Mouse (Mus musculus) kidney, postnatal 10 days (tissue): Measurements from ENCODE around the gene Pilrb2.
"Not testable (repeated sequence)": the region's sequence is repeated elsewhere in the genome, so short reads cannot be mapped to it uniquely, and the experiment has no call there.

ENCODE experiments used
- DNase-seq: peaks from one replicate; pipeline ENCODE4 v3.0.0; 2021; ENCODE audit warnings: mixed read lengths

Gene Pilrb2

DNA sequence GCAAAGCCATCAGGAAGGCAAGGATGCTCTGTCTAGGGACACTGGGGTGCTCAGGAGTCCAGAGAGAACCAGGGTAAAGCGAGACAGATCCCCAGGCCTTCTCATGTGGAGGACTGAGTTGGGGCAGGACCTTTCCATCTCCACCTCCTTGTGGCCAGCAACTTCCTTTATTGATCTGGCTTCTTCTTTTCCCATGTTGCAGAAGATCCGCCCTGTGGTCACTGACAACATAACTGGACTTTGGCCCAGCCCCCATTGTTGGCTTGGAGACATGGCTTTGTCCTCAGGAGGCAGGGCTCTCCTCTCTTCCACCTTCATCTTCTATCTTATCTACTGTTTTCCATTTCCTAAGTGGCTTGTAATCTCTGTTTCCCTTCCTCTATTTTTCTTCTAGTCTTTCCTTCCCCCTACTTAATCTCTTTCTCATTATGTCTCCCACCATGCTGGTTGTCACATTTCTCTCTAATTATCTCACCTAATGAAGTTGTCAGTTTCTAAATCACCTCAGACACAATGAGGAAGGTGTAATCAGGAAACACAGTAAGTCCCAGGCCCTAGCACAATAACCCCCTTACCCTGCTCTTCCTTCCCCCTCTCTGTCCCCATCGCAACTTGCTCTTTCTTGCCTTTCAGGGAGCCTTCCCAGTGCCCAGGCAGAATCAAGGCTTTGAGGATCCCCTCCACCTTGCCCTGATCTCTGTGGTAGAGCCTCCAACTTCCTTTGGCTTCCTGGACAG lies at the start of gene Pilrb2:
Gene Pilrb2 (minus strand): TSS at position 172 of the 737 bp plus-strand sequence.
- DNase-seq, result not testable (repeated sequence)

GRCm38 (mm10) chr5:137915550-137915949 lies 43.9 kb upstream of the Pilrb2 start:
- DNase-seq, result peak; percentile 43

GRCm38 (mm10) chr5:137914508-137914907 lies 42.9 kb upstream of the Pilrb2 start:
- DNase-seq, result no peak

DNA sequence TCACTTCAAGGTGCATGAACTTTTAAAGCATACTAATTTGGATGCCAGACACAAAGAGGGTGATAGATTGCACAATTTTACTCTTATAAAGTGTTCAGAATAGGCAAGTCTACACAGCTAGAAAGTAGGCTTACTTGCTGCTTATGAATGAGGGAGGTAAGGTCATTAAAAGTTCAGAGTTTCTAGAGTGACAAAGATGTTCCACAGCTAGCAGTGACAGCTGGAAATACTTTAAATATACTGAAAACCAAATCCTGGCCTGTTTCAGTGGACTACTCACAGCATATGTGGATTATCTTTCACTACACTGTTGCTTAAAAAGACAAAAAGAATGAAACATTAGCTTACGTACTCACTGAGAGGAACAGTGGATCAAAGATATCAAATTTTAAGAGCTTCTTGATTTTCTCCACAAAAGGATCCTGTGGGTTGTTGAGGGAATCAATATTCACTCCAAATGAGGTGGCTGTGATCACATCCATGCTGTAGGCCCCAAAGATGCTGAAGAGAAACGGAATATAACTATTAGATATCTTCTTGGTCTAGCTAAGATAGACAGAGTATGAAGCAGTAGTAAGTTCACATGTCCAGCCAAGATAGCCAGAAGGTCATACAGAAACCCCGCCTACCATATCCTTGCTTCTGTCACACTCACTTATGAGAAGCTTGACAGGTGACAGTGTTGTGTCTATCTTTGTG lies 38.1 kb upstream of the Pilrb2 start:
- DNase-seq, result no peak

- no peak for DNase-seq
These were observed 26.2 kb upstream of the Pilrb2 start for GRCm38 (mm10) chr5:137897812-137898211.

DNA sequence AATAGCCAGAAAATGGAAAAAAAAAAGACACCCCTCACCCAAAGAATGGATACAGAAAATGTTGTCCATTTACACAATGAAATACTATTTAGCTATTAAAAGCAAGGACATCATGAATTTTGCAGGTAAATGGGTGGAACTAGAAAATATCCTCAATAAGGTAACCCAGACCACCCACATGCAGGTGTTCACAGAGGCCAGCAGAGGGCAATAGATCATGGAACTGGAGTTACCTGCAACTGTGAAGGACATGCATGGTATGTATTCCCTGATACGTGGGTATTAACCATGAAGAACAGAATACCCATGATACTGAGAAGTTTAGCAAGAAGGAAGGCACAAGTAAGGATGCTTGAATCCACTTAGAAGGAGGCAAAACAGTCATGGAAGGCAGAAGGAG lies 21.3 kb upstream of the Pilrb2 start:
- no peak for DNase-seq

DNA sequence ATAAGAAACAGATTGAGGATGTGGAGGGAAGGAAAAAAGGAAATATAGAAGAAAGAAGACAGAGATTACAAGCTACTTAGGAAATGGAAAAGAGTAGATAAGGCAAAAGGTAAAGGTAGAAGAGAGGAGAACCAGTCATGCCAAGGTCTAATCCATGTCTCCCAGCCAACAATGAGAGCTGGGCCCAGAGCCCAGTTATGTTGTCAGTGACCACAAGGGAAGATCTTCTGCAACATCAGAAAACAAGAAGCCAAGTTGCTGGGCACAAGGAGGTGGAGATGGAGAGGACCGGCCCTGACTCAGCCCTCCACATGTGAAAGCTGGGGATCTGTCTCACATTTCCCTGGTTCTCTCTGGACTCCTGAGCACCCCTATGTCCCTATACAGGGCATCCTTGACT lies 16.1 kb upstream of the Pilrb2 start:
- DNase-seq, result no peak

DNA sequence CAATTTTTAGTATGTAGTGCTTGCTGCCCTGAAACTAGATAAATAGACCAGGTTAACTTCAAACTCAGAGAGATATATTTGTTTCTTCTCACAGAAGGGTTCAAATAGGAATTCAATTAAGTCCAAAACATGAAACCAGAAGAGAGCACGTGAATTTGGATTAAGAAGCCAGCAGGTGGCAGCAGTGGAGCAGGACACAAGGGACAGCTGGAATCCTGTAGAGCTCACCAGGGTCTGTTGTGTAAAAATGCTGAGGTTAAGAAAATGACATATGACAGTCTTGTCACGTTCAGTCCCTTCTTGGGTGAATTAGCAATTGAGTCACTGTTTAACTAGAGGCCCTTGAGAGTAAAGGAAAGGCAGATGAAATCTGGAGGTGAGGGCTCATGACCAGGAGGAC lies 14.3 kb upstream of the Pilrb2 start:
- peak; percentile 83 for DNase-seq

- DNase-seq, result no peak
These were observed 11.7 kb upstream of the Pilrb2 start for GRCm38 (mm10) chr5:137883345-137883744.

- DNase-seq, result no peak
These were observed 11.3 kb upstream of the Pilrb2 start for GRCm38 (mm10) chr5:137882922-137883321.

GRCm38 (mm10) chr5:137877860-137878259 lies 6.2 kb upstream of the Pilrb2 start:
- DNase-seq, result peak; percentile 75

- DNase-seq, result no peak
These were observed 3.4 kb upstream of the Pilrb2 start for GRCm38 (mm10) chr5:137875054-137875453.

GRCm38 (mm10) chr5:137872381-137872702 lies 727 bp upstream of the Pilrb2 start:
- not testable (repeated sequence) for DNase-seq

GRCm38 (mm10) chr5:137868600-137868999 lies 3.0 kb downstream of the Pilrb2 start:
- DNase-seq, result not testable (repeated sequence)

DNA sequence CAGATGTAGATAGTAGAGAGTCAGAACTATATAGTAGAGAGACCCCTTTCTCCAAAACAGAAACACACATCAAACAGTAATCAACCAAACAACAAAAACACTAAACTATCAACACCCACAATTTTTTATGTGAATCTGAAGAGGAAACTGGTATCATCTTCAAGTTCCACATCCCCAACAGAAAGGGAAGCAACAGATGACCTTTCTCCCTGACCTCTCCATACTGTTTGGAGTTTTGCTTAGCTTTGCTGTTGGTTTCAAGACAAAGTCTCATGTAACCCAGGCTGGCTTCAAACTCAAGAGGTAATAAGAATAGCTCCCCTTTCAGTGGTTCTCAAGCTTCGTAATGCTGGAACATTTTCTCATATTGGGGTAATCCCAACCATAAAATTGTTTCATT lies 7.6 kb downstream of the Pilrb2 start:
- not testable (repeated sequence) for DNase-seq

- not testable (repeated sequence) for DNase-seq
These were observed 13.5 kb downstream of the Pilrb2 start, which contains the start of gene Pilrb1 for GRCm38 (mm10) chr5:137857960-137858710. Pilrb1 (minus strand) TSS chr5:137858106.

DNA sequence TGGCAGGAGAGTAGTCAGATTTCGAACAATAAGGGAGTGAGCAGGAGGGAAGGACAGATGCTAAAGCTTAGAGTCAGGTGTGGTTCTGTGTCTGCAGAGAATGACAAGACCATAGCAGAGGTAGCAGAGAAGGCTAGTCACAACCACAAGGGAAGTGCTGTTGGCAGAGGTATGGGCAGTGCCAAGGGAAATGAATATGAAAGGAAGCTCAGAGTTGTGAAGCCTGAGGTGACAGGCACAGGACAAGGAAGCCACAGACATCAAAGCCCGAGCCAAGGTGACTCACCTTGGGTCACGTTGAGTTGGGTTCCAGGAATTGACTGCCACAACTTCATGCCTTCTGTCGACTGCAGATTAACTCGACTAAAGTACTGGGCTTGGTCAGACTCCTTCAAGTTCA lies 14.7 kb downstream of the Pilrb2 start:
- peak; percentile 19 for DNase-seq

DNA sequence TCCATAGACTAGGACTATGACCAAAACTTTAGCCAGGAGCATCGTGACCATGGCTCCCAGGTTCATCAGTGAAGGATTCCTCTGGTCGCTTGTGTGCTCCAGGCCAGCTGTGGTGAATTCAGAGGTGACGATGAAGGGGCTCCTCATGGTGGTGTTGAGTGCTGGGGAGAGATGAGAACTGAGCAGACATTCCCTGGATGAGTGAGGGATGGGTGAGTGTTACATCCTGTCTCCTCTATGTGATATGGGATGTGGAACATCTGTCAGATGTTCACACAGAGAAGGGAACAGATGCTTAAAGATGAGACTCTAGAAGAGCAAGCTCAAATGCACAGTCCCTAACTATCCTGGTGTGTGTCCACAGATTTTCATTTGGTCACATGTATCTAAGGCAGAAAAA lies 16.7 kb downstream of the Pilrb2 start:
- not testable (repeated sequence) for DNase-seq

DNA sequence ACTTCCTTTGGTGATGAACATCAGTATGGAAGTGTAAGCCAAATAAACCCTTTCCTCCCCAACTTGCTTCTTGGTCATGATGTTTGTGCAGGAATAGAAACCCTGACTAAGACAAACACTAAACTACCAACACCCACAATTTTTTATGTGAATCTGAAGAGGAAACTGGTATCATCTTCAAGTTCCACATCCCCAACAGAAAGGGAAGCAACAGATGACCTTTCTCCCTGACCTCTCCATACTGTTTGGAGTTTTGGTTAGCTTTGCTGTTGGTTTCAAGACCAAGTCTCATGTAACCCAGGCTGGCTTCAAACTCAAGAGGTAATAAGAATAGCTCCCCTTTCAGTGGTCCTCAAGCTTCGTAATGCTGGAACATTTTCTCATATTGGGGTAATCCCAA lies 21.3 kb downstream of the Pilrb2 start:
- DNase-seq, result not testable (repeated sequence)

- DNase-seq, result not testable (repeated sequence)
These were observed 34.5 kb downstream of the Pilrb2 start for GRCm38 (mm10) chr5:137837110-137837509.

DNA sequence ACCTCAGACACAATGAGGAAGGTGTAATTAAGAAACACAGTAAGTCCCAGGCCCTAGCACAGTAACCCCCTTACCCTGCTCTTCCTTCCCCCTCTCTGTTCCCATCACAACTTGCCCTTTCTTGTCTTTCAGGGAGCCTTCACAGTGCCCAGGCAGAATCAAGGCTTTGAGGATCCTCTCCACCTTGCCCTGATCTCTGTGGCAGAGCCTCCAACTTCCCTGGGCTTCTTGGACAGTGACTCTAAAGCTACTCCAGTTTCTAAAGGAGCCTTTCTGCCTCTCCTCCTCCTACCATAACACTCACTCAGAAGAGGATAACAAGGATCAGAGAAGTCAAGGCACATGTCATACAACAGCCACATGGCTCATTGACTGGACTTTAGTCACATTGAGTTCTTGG lies 35.0 kb downstream of the Pilrb2 start:
- no peak for DNase-seq

DNA sequence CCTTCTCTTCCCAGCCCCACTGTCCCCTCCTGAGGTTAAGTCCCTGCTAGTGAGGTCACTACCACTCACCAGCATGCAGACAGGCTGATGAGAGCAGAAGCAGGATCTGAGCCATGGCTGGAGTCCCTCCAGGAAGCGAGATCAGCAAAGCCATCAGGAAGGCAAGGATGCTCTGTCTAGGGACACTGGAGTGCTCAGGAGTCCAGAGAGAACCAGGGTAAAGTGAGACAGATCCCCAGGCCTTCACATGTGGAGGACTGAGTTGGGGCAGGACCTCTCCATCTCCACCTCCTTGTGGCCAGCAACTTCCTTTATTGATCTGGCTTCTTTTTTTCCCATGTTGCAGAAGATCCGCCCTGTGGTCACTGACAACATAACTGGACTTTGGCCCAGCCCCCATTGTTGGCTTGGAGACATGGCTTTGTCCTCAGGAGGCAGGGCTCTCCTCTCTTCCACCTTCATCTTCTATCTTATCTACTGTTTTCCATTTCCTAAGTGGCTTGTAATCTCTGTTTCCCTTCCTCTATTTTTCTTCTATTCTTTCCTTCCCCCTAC lies 35.6 kb downstream of the Pilrb2 start, which contains the start of gene Pilra:
Gene Pilra (minus strand): TSS at position 316 of the 555 bp plus-strand sequence.
- DNase-seq, result peak; percentile 5

GRCm38 (mm10) chr5:137833500-137833899 lies 38.1 kb downstream of the Pilrb2 start:
- peak; percentile 6 for DNase-seq
